Mouse (Mus musculus) liver, postnatal 0 days (tissue): ENCODE data around the gene Gm49378.

Source experiments
- CTCF ChIP-seq: sonication (generic); IDR thresholded peaks from 2 replicates; pipeline ENCODE4 v1.5.1; 2016; ENCODE audit warnings: antibody characterized with exemption, low read depth
- EP300 ChIP-seq: IDR thresholded peaks from 2 replicates; pipeline ENCODE4 v1.6.1; 2016; ENCODE audit warnings: antibody characterized with exemption, low read depth, mild to moderate bottlenecking

DNA sequence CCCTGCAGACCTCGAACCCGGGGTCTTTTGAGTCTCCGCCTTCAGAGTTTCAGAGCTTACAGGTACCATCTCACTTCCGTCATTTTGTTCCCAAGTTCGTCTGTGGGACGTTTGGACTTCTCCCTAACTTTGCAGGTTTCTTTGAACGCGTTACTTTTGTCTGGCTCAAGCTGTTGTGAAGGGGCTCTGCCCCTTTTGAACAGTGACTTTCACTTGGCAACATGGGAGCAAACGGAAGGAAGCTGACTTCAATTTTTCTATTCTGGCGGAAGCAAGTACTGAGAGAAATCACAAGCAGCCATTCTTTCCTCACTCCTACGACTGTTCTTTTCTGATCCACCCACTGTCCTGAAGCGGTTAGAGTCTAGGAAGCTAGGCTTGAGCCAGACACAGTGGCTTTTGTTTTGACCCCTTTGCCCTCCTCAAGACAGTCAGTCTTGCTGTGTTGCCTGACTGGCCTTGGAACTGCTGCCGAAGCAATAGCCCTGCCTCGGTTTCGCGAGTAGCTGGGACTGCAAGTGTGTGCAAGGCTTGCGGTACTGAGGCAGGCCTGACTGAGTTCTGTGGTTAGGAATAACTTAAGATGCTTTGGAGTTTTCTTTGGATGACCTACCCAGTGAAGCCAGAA lies 6.7 kb upstream of the Gm49378 start:
- TF ChIP-seq CTCF, result no peak
- no peak for TF ChIP-seq EP300
